In the genomic region with DNA sequence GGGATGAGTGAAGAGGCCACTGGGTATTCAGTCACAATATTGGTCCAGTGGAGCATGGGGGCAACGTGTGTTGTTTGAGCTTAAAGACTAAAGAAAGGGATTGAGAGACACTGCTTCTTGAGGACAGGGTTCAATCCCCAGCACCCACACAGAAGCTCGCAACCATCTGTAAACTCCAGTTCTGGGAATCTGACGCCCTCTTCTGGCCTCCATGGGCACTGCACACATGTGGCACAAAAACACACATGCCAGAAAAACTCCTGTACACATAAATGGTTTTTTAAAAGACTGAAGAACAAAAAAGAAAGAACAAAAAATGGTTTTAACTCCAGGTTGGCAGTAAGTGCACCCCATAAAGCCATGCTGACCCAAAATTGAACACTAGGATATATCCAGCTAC, we compare ENCODE assay signal across 28 mouse cellular contexts.
DNase-seq lines count a peak whose midpoint lies in the region; ATAC-seq and TF ChIP-seq lines count a peak whose summit lies in the region.
"Had no signal": no experiment of that assay in that cellular context is flagged by ENCODE, and none has a peak within 500 bp of the region (broad histone marks: within the 10 kb centered on the region; RNA-seq: fewer than 3 reads in every experiment).

No protein-coding gene starts in this region.

- no peak overlapping the region for H3K4me3 ChIP-seq in forebrain, postnatal 0 days (ENCODE audit: low read depth, low read length)
- H3K4me3 ChIP-seq in forebrain, embryonic 15.5 days = no peak overlapping the region
- no peak overlapping the region for H3K4me3 ChIP-seq in liver, postnatal 0 days (ENCODE audit: low read depth, low read length)
- no peak overlapping the region for H3K4me3 ChIP-seq in liver, embryonic 12.5 days
- H3K4me3 ChIP-seq in E14TG2a.4 (replicated peaks; ENCODE audit: low read length) = no peak overlapping the region
- H3K4me3 ChIP-seq: forebrain, embryonic 13.5 days; heart, embryonic 12.5 days; hindbrain, embryonic 13.5 days; limb, embryonic 13.5 days; liver, embryonic 15.5 days; megakaryocyte, embryonic 14.5 days; neural tube, embryonic 15.5 days had no signal

- no peak for TF ChIP-seq POLR2A in brain, embryonic 14.5 days (IDR thresholded peaks at IDR 0.05; ENCODE audit: borderline replicate concordance, extremely low read depth, insufficient read depth, insufficient read length, poor library complexity, severe bottlenecking)

- WGBS in forebrain, postnatal 0 days = 78% methylated on average over 3 of the region's 3 CpGs
- WGBS in forebrain, embryonic 15.5 days = 84% methylated on average over 3 of the region's 3 CpGs
- WGBS in liver, postnatal 0 days (ENCODE audit: insufficient replicate concordance) = 73% methylated on average over 3 of the region's 3 CpGs
- WGBS in liver, embryonic 12.5 days (ENCODE audit: insufficient replicate concordance) = 66% methylated on average over 3 of the region's 3 CpGs

- no peak for TF ChIP-seq EP300 in liver, postnatal 0 days (IDR thresholded peaks at IDR 0.05; ENCODE audit: low read depth)

- peak; percentile 34; the same call in 1 of the 2 replicates for TF ChIP-seq CTCF in forebrain, postnatal 0 days (IDR thresholded peaks at IDR 0.05; ENCODE audit: low read depth)
- 0 out of 2 replicates have a peak, but pooled peaks have one; percentile 20 for TF ChIP-seq CTCF in liver, postnatal 0 days (IDR thresholded peaks at IDR 0.05; ENCODE audit: low read depth)
- peak; percentile 41 for TF ChIP-seq CTCF in E14TG2a.4 (conservative IDR thresholded peaks at IDR 0.05; ENCODE audit: low read length)
- TF ChIP-seq CTCF in brain, embryonic 14.5 days (IDR thresholded peaks at IDR 0.05; ENCODE audit: borderline replicate concordance, extremely low read depth, insufficient read depth, insufficient read length) = peak; percentile 32; the same call in 1 of the 2 replicates

- no peak overlapping the region for H3K4me2 ChIP-seq in forebrain, postnatal 0 days (ENCODE audit: low read depth)
- no peak overlapping the region for H3K4me2 ChIP-seq in forebrain, embryonic 15.5 days (replicated peaks)
- no peak overlapping the region for H3K4me2 ChIP-seq in liver, postnatal 0 days (ENCODE audit: low read depth, low read length)
- no peak overlapping the region for H3K4me2 ChIP-seq in liver, embryonic 12.5 days
- H3K4me2 ChIP-seq: forebrain, embryonic 13.5 days; heart, embryonic 12.5 days; hindbrain, embryonic 13.5 days; limb, embryonic 13.5 days; liver, embryonic 15.5 days; neural tube, embryonic 15.5 days had no signal

- no peak for DNase-seq in forebrain, postnatal 0 days
- DNase-seq in liver, postnatal 0 days = no peak
- no peak for DNase-seq in brain, embryonic 14.5 days (ENCODE audit: low read depth)
- no peak for DNase-seq in left cerebral cortex, postnatal 14 days (ENCODE audit: low spot score in 2 of 2)
- DNase-seq: adrenal gland, adult 8-10 months; cerebellum, adult 18-20 months; cerebellum, postnatal 36 days; gastrocnemius, postnatal 10 days; heart, adult 11 months; kidney, adult 2 months; kidney, postnatal 10 days; lung, postnatal 14 days; midbrain, embryonic 14.5 days; thymus, postnatal 14 days had no signal

- ATAC-seq in forebrain, postnatal 0 days = no peak
- no peak for ATAC-seq in forebrain, embryonic 15.5 days (replicated peaks)
- ATAC-seq in liver, postnatal 0 days = no peak
- ATAC-seq in liver, embryonic 12.5 days = no peak
- no peak for ATAC-seq in megakaryocyte progenitor cell, adult 5-6 weeks (replicated peaks; ENCODE audit: poor library complexity)
- ATAC-seq: activated CD4-positive, CD25-positive, alpha-beta regulatory T cell, adult 4 months; inflammation-experienced regulatory T-cells, adult 6 months had no signal

- H3K9ac ChIP-seq in forebrain, postnatal 0 days = no peak overlapping the region
- H3K9ac ChIP-seq in forebrain, embryonic 15.5 days (replicated peaks) = no peak overlapping the region
- H3K9ac ChIP-seq in liver, postnatal 0 days (replicated peaks) = no peak overlapping the region
- H3K9ac ChIP-seq in liver, embryonic 12.5 days = no peak overlapping the region
- H3K9ac ChIP-seq: forebrain, embryonic 13.5 days; heart, embryonic 12.5 days; hindbrain, embryonic 13.5 days; limb, embryonic 13.5 days; liver, embryonic 15.5 days; neural tube, embryonic 15.5 days had no signal

- H3K9me3 ChIP-seq in forebrain, postnatal 0 days (ENCODE audit: low read length) = no peaks in the 10 kb centered on the region
- H3K9me3 ChIP-seq in forebrain, embryonic 15.5 days = no peaks in the 10 kb centered on the region
- no peaks in the 10 kb centered on the region for H3K9me3 ChIP-seq in liver, postnatal 0 days (ENCODE audit: low read length)
- H3K9me3 ChIP-seq in liver, embryonic 12.5 days (replicated peaks) = no peaks in the 10 kb centered on the region
- peaks cover 14% of the 10 kb centered on the region for H3K9me3 ChIP-seq in E14TG2a.4 (ENCODE audit: low read length)
- H3K9me3 ChIP-seq: heart, embryonic 12.5 days; hindbrain, embryonic 13.5 days; limb, embryonic 13.5 days; liver, embryonic 15.5 days; neural tube, embryonic 15.5 days had no signal

- no peak overlapping the region for H3K27ac ChIP-seq in forebrain, postnatal 0 days (ENCODE audit: low read depth, low read length)
- no peak overlapping the region for H3K27ac ChIP-seq in forebrain, embryonic 15.5 days (replicated peaks)
- no peak overlapping the region for H3K27ac ChIP-seq in liver, postnatal 0 days (ENCODE audit: low read depth)
- no peak overlapping the region for H3K27ac ChIP-seq in liver, embryonic 12.5 days
- H3K27ac ChIP-seq: forebrain, embryonic 13.5 days; hindbrain, embryonic 13.5 days; limb, embryonic 13.5 days; liver, embryonic 15.5 days; neural tube, embryonic 15.5 days had no signal

- no peaks in the 10 kb centered on the region for H3K4me1 ChIP-seq in forebrain, postnatal 0 days (ENCODE audit: insufficient read depth)
- H3K4me1 ChIP-seq in forebrain, embryonic 15.5 days = no peaks in the 10 kb centered on the region
- no peaks in the 10 kb centered on the region for H3K4me1 ChIP-seq in liver, postnatal 0 days (ENCODE audit: insufficient read depth)
- H3K4me1 ChIP-seq in liver, embryonic 12.5 days = no peaks in the 10 kb centered on the region
- H3K4me1 ChIP-seq in E14TG2a.4 (replicated peaks; ENCODE audit: low read depth, low read length) = no peaks in the 10 kb centered on the region
- H3K4me1 ChIP-seq: heart, embryonic 12.5 days; liver, embryonic 15.5 days; megakaryocyte, embryonic 14.5 days had no signal

- intact Hi-C loops in left cerebral cortex, postnatal 14 days (cut with DNase I) = no loop called here

- H3K27me3 ChIP-seq in forebrain, postnatal 0 days (ENCODE audit: insufficient read depth, low read length) = no peaks in the 10 kb centered on the region
- H3K27me3 ChIP-seq in forebrain, embryonic 15.5 days = no peaks in the 10 kb centered on the region
- no peaks in the 10 kb centered on the region for H3K27me3 ChIP-seq in liver, postnatal 0 days (ENCODE audit: insufficient read depth, low read length)
- H3K27me3 ChIP-seq in liver, embryonic 12.5 days (replicated peaks) = no peaks in the 10 kb centered on the region
- H3K27me3 ChIP-seq in E14TG2a.4 (ENCODE audit: insufficient read depth, low read length) = peaks cover 14% of the 10 kb centered on the region
- H3K27me3 ChIP-seq: forebrain, embryonic 13.5 days; heart, embryonic 12.5 days; hindbrain, embryonic 13.5 days; limb, embryonic 13.5 days; liver, embryonic 15.5 days; megakaryocyte, embryonic 14.5 days; neural tube, embryonic 15.5 days had no signal

- peaks cover 29% of the 10 kb centered on the region for H3K36me3 ChIP-seq in forebrain, postnatal 0 days (ENCODE audit: insufficient read depth)
- peaks cover 25% of the 10 kb centered on the region for H3K36me3 ChIP-seq in forebrain, embryonic 15.5 days
- no peaks in the 10 kb centered on the region for H3K36me3 ChIP-seq in liver, postnatal 0 days (replicated peaks; ENCODE audit: insufficient read depth, low read length)
- H3K36me3 ChIP-seq in liver, embryonic 12.5 days = no peaks in the 10 kb centered on the region
- no peaks in the 10 kb centered on the region for H3K36me3 ChIP-seq in E14TG2a.4 (ENCODE audit: insufficient read depth, low read length)
- H3K36me3 ChIP-seq: G1E; heart, embryonic 12.5 days; limb, embryonic 13.5 days; liver, embryonic 15.5 days had no signal
